Mouse (Mus musculus) myocyte (in vitro differentiated cells): Measurements from ENCODE around the gene Zfp688. TPM values are rescaled to one million over a fixed set of nuclear protein-coding genes. Genes with fewer than 3 reads are reported as not detected.
A peak's percentile ranks its signal among the peaks of the same experiment; 100 is the strongest.

Source experiments
- H3K27me3 ChIP-seq: one replicate; pipeline ENCODE4 v1.6.1; 2011; ENCODE audit not compliant: control insufficient read depth, insufficient read depth, insufficient read length
- H3K36me3 ChIP-seq: one replicate; pipeline ENCODE4 v1.6.1; 2011; ENCODE audit not compliant: control insufficient read depth, insufficient read depth
- H3K4me2 ChIP-seq: one replicate; pipeline ENCODE4 v1.6.1; 2011; ENCODE audit warnings: low read depth, control low read depth
- H3K4me3 ChIP-seq: one replicate; pipeline ENCODE4 v1.5.1; 2011; ENCODE audit warnings: mild to moderate bottlenecking, control low read depth, moderate library complexity
- H3K79me2 ChIP-seq: one replicate; pipeline ENCODE4 v1.6.1; 2011; ENCODE audit not compliant: control insufficient read depth, insufficient read depth
- H3ac ChIP-seq: one replicate; pipeline ENCODE4 v1.6.1; 2011; ENCODE audit not compliant: control insufficient read depth, insufficient read length
- CEBPB ChIP-seq: IDR thresholded peaks from 2 replicates; pipeline ENCODE4 v1.6.1; 2011; ENCODE audit warnings: mild to moderate bottlenecking, moderate library complexity; ENCODE audit not compliant: poor library complexity, insufficient read depth, severe bottlenecking
- E2F4 ChIP-seq: IDR thresholded peaks from one replicate; pipeline ENCODE4 v1.6.1; 2011; ENCODE audit warnings: mild to moderate bottlenecking, control low read depth, moderate library complexity; ENCODE audit not compliant: insufficient read depth
- MAX ChIP-seq: IDR thresholded peaks from one replicate; pipeline ENCODE4 v1.6.1; 2011; ENCODE audit warnings: low read depth, mild to moderate bottlenecking, control low read depth
- MYOD1 ChIP-seq, 3 experiments: IDR thresholded peaks; one replicate each; pipeline ENCODE4 v1.6.1; 2011; ENCODE audit warnings: control low read depth in 2 of 3, low read depth in 2 of 3, mild to moderate bottlenecking in 2 of 3, moderate library complexity in 1 of 3; ENCODE audit not compliant: insufficient read length in 2 of 3, control insufficient read depth in 1 of 3
- MYOG ChIP-seq, 3 experiments: IDR thresholded peaks; one replicate each; pipeline ENCODE4 v1.6.1; 2011; ENCODE audit warnings: control low read depth in 2 of 3, low read depth in 2 of 3, mild to moderate bottlenecking in 2 of 3; ENCODE audit not compliant: insufficient read length in 2 of 3, control insufficient read depth in 1 of 3, insufficient read depth in 1 of 3
- POLR2A ChIP-seq: IDR thresholded peaks from one replicate; pipeline ENCODE4 v1.6.1; 2011; ENCODE audit warnings: low read depth, mild to moderate bottlenecking, control low read depth, moderate library complexity; ENCODE audit not compliant: insufficient read length
- POLR2AphosphoS2 ChIP-seq: IDR thresholded peaks from one replicate; pipeline ENCODE4 v1.6.1; 2011; ENCODE audit warnings: low read depth, control low read depth; ENCODE audit not compliant: insufficient read length
- REST ChIP-seq: IDR thresholded peaks from one replicate; pipeline ENCODE4 v1.6.1; 2011; ENCODE audit warnings: mild to moderate bottlenecking, control low read depth, moderate library complexity; ENCODE audit not compliant: insufficient read depth, insufficient read length
- SRF ChIP-seq: IDR thresholded peaks from one replicate; pipeline ENCODE4 v1.6.1; 2011; ENCODE audit warnings: low read depth; ENCODE audit not compliant: control insufficient read depth, insufficient read length
- TCF12 ChIP-seq: IDR thresholded peaks from one replicate; pipeline ENCODE4 v1.6.1; 2011; ENCODE audit warnings: mild to moderate bottlenecking, control low read depth; ENCODE audit not compliant: poor library complexity, insufficient read depth, severe bottlenecking
- TCF3 ChIP-seq: IDR thresholded peaks from one replicate; pipeline ENCODE4 v1.6.1; 2011; ENCODE audit warnings: low read depth, control low read depth; ENCODE audit not compliant: insufficient read length
- USF1 ChIP-seq: IDR thresholded peaks from one replicate; pipeline ENCODE4 v1.6.1; 2011; ENCODE audit warnings: low read depth, mild to moderate bottlenecking, control low read depth, moderate library complexity
- polyA plus RNA-seq: library from polyadenylated mRNA; unstranded; fragments of >200 nt; fragmentation: generic; extraction: Trizol; gene quantifications from one replicate; pipeline ENCODE4 v1.2.1, GENCODE M21; 2012; ENCODE audit warnings: missing spikeins

The Zfp688 gene
- polyA plus RNA-seq, 1 experiment: 11.6 TPM

DNA sequence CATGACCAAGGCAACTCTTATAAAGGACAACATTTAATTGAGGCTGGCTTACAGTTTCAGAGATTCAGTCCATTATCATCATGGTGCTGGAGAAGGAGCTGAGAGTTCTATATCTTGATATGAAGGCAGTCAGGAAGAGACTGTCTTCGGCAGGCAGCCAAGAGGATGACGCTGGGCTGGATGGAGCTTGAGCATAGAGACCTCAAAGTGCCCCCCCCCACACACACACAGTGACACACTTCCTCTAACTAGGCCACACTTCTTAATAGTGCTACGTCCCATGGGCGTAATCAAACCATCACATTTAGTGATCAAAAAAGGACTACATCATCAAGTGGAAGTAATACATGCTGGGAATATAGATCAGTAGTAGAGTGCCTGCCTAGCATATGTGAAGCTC lies 13.3 kb upstream of the Zfp688 start:
- no peak overlapping the region for H3ac ChIP-seq
- H3K4me3 ChIP-seq: no peak overlapping the region
- no peaks in the 10 kb centered on the region for H3K79me2 ChIP-seq
- no peaks in the 10 kb centered on the region for H3K27me3 ChIP-seq
- TF ChIP-seq E2F4 (no peak), MYOD1 (IDR thresholded peaks at IDR 0.05; ENCODE audit: control insufficient read depth in 1 of 3, insufficient read length in 2 of 3, low read depth in 2 of 3) (no peak)
- H3K36me3 ChIP-seq: no peaks in the 10 kb centered on the region
- H3K4me2 ChIP-seq: no peak overlapping the region

GRCm38 (mm10) chr7:127426354-127426753 lies 4.5 kb upstream of the Zfp688 start:
- H3K4me3 ChIP-seq: no peak overlapping the region
- no peaks in the 10 kb centered on the region for H3K36me3 ChIP-seq
- peaks cover 2% of the 10 kb centered on the region for H3K79me2 ChIP-seq
- no peak overlapping the region for H3ac ChIP-seq
- H3K4me2 ChIP-seq: no peak overlapping the region
- no peak for TF ChIP-seq TCF3
- TF ChIP-seq REST: no peak
- TF ChIP-seq USF1: no peak
- H3K27me3 ChIP-seq: peaks cover 5% of the 10 kb centered on the region

DNA sequence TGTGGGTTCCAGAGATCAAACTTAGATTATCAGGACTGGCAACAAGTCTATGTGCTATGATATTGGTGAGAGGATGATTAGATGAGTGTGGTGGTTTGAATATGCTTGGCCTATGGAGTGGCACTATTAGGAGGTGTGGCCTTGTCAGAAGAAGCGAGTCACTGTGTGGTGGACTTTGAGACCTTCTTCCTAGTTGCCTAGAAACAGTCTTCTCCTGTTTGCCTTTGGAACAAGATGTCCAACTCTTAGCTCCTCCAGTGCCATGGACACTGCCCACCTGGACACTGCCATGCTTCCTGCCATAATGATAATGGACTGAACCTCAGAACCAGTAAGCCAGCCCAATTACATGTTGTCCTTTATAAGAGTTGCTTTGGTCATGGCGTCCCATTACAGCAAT lies 4.0 kb upstream of the Zfp688 start:
- TF ChIP-seq CEBPB (no peak), SRF (no peak), TCF12 (no peak), POLR2AphosphoS2 (no peak), MYOG (IDR thresholded peaks at IDR 0.05; ENCODE audit: control insufficient read depth in 1 of 3, insufficient read depth in 1 of 3, insufficient read length in 2 of 3, low read depth in 2 of 3) (no peak), REST (no peak), POLR2A (no peak), MAX (no peak), E2F4 (no peak), TCF3 (no peak), USF1 (no peak)
- Histone ChIP-seq H3K4me2 (no peak overlapping the region), H3K4me3 (no peak overlapping the region)

DNA sequence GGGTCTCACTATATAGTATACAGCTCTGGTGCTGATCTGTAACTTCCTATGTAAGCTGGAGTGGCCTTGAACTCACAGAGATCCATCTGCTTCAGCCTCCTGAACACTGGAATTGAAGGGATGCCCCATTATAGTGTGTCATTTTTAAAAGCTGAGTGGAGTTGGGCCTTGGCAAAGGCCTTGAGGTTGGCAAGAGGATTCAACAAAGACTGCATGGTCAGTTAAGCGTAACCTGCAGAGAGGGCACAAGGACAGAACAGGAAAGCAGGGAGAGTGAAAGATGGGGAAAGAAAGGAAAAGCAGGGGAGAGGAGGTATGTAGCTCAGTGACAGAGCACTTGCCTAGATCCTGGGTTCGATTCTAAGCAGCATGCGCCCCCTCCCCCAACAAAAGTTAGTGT lies 3.4 kb upstream of the Zfp688 start:
- no peak overlapping the region for H3K4me2 ChIP-seq
- peaks cover 5% of the 10 kb centered on the region for H3K27me3 ChIP-seq
- no peaks in the 10 kb centered on the region for H3K36me3 ChIP-seq
- peaks cover 7% of the 10 kb centered on the region for H3K79me2 ChIP-seq
- TF ChIP-seq TCF3 (no peak), USF1 (no peak), SRF (no peak), E2F4 (no peak), POLR2A (no peak), MYOD1 (IDR thresholded peaks at IDR 0.05; ENCODE audit: control insufficient read depth in 1 of 3, insufficient read length in 2 of 3, low read depth in 2 of 3) (no peak), TCF12 (no peak), MAX (no peak), POLR2AphosphoS2 (no peak)
- no peak overlapping the region for H3K4me3 ChIP-seq
- H3ac ChIP-seq: no peak overlapping the region

More for the DNA sequence above, 4.0 kb upstream of the Zfp688 start:
- Histone ChIP-seq H3ac (no peak overlapping the region), H3K36me3 (no peaks in the 10 kb centered on the region), H3K27me3 (peaks cover 5% of the 10 kb centered on the region), H3K79me2 (peaks cover 6% of the 10 kb centered on the region)

- Histone ChIP-seq H3K36me3 (no peaks in the 10 kb centered on the region), H3K4me2 (peak overlapping the region; percentile 94), H3K4me3 (peak overlapping the region; percentile 67), H3ac (peak overlapping the region; percentile 18), H3K79me2 (peaks cover 7% of the 10 kb centered on the region), H3K27me3 (peaks cover 5% of the 10 kb centered on the region)
- no peak for TF ChIP-seq REST
- TF ChIP-seq MAX: no peak
Measured at GRCm38 (mm10) chr7:127422247-127422646, 379 bp upstream of the Zfp688 start.

DNA sequence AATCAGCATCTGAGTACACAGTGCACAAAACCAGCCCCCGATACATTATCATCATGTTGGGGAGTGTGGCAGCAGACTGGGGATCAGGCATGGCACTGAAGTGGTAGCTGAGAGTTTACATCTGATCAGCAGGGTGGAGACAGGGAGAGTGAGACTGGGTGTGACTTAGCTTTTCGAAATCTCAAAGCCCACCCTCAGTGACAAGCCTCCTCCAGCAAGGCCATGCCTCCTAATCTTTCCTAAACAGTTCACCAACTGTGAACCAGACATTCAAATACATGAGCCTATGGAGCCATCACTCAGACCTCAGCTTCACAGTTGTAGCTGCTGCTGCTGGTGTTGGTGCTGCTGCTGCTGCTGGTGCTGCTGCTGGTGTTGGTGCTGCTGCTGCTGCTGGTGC lies 10.4 kb downstream of the Zfp688 start:
- Histone ChIP-seq H3K79me2 (no peaks in the 10 kb centered on the region), H3K4me2 (no peak overlapping the region), H3K36me3 (no peaks in the 10 kb centered on the region), H3ac (no peak overlapping the region), H3K4me3 (no peak overlapping the region), H3K27me3 (peaks cover 13% of the 10 kb centered on the region)
- no peak for TF ChIP-seq SRF
- TF ChIP-seq USF1: no peak
